Mouse (Mus musculus): ENCODE measurements around the gene Tmprss11g. TPM values are rescaled to one million over a fixed set of nuclear protein-coding genes. Genes with fewer than 3 reads are reported as not detected.

Tmprss11g gene
- polyA plus RNA-seq, 1 experiment = not detected

DNA sequence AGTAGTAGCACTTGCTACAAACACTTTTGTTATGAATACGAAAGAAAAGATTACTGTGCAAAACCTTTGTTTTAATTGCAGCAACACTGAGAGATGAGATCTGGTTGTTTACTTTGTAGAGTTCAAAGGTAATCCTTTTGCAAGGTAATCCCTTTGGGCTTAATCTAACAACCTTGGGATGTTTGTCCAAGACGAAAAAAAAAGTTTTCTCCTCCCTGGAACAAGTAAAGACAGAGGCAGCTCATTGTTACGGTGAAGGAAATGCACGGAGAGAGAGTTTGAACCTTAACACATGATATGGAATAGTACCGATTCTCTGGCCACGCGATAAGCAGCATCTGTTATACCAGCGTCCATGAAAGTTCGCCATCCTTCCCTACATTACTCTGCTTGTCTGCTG, 44.5 kb downstream of the Tmprss11g start:
- Histone ChIP-seq H3K27me3 (ENCODE audit: control insufficient read depth, insufficient read depth, low read length) (no peaks in the 10 kb centered on the region), H3K36me3 (ENCODE audit: control insufficient read depth, insufficient read depth, low read length) (no peaks in the 10 kb centered on the region), H3K4me3 (ENCODE audit: control insufficient read depth, low read depth, low read length) (no peak overlapping the region), H3K4me1 (ENCODE audit: control insufficient read depth, insufficient read depth, low read length) (no peaks in the 10 kb centered on the region), H3K27ac (ENCODE audit: control insufficient read depth, insufficient read depth, low read depth, low read length) (no peak overlapping the region)
- TF ChIP-seq POLR2A (IDR thresholded peaks at IDR 0.05; ENCODE audit: control insufficient read depth, low read depth, low read length) (no peak), CTCF (IDR thresholded peaks at IDR 0.05; ENCODE audit: control insufficient read depth, insufficient read depth, insufficient replicate concordance, low read depth, low read length) (no peak)

GRCm38 (mm10) chr5:86468890-86469289, 49.5 kb downstream of the Tmprss11g start, which contains the start of gene Tmprss11a:
Gene Tmprss11a (minus strand): TSS chr5:86468990.
- H3K36me3 ChIP-seq (ENCODE audit: control insufficient read depth, insufficient read depth, low read length) = no peaks in the 10 kb centered on the region
- H3K4me3 ChIP-seq (ENCODE audit: control insufficient read depth, low read depth, low read length) = no peak within 1 kb of the TSS
- no peak within 1 kb of the TSS for H3K27ac ChIP-seq (ENCODE audit: control insufficient read depth, insufficient read depth, low read depth, low read length)
- no peaks in the 10 kb centered on the region for H3K4me1 ChIP-seq (ENCODE audit: control insufficient read depth, insufficient read depth, low read length)
- no peaks in the 10 kb centered on the region for H3K27me3 ChIP-seq (ENCODE audit: control insufficient read depth, insufficient read depth, low read length)
- TF ChIP-seq CTCF (IDR thresholded peaks at IDR 0.05; ENCODE audit: control insufficient read depth, insufficient read depth, insufficient replicate concordance, low read depth, low read length) = no peak
- no peak for TF ChIP-seq POLR2A (IDR thresholded peaks at IDR 0.05; ENCODE audit: control insufficient read depth, low read depth, low read length)

GRCm38 (mm10) chr5:86439306-86439705, 79.1 kb downstream of the Tmprss11g start:
- no peaks in the 10 kb centered on the region for H3K36me3 ChIP-seq (ENCODE audit: control insufficient read depth, insufficient read depth, low read length)
- no peak overlapping the region for H3K27ac ChIP-seq (ENCODE audit: control insufficient read depth, insufficient read depth, low read depth, low read length)
- no peaks in the 10 kb centered on the region for H3K27me3 ChIP-seq (ENCODE audit: control insufficient read depth, insufficient read depth, low read length)
- H3K4me1 ChIP-seq (ENCODE audit: control insufficient read depth, insufficient read depth, low read length) = no peaks in the 10 kb centered on the region
- TF ChIP-seq POLR2A (IDR thresholded peaks at IDR 0.05; ENCODE audit: control insufficient read depth, low read depth, low read length) (no peak), CTCF (IDR thresholded peaks at IDR 0.05; ENCODE audit: control insufficient read depth, insufficient read depth, insufficient replicate concordance, low read depth, low read length) (no peak)
- H3K4me3 ChIP-seq (ENCODE audit: control insufficient read depth, low read depth, low read length) = no peak overlapping the region

DNA sequence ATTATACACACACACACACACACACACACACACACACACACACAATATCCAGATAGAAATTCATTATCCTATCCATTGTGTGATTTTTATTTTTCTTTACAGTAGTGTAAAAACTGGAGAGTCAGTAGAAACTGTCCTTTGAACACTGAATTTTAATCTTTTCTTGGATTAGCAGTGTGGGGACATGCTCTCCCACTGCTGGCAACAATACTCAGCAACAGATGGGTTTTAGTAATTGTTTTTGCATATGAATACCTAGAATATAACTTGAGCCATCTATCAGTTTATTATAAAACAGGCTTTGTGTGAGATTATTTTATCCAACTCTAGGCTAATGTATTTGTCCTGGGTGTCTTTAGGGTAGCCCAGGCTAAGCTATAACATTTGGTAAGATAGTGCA, 79.9 kb downstream of the Tmprss11g start:
- H3K36me3 ChIP-seq (ENCODE audit: control insufficient read depth, insufficient read depth, low read length) = no peaks in the 10 kb centered on the region
- H3K4me3 ChIP-seq (ENCODE audit: control insufficient read depth, low read depth, low read length) = no peak overlapping the region
- H3K4me1 ChIP-seq (ENCODE audit: control insufficient read depth, insufficient read depth, low read length) = no peaks in the 10 kb centered on the region
- TF ChIP-seq POLR2A (IDR thresholded peaks at IDR 0.05; ENCODE audit: control insufficient read depth, low read depth, low read length) = no peak
- no peak for TF ChIP-seq CTCF (IDR thresholded peaks at IDR 0.05; ENCODE audit: control insufficient read depth, insufficient read depth, insufficient replicate concordance, low read depth, low read length)
- no peak overlapping the region for H3K27ac ChIP-seq (ENCODE audit: control insufficient read depth, insufficient read depth, low read depth, low read length)
- H3K27me3 ChIP-seq (ENCODE audit: control insufficient read depth, insufficient read depth, low read length) = no peaks in the 10 kb centered on the region

Other genes starting within 250 kb of the Tmprss11g start
- not detected in 2 replicates for gene Tmprss11c, start 229.3 kb downstream of the Tmprss11g start, polyA plus RNA-seq (2012; rRNA removed)
- 0.40 and 0.43 TPM in 2 replicates for gene Tmprss11d, start 145.2 kb downstream of the Tmprss11g start, polyA plus RNA-seq (2012; rRNA removed)
- not detected in 2 replicates for gene Tmprss11a, start 49.6 kb downstream of the Tmprss11g start, polyA plus RNA-seq (2012; rRNA removed)
- 0.15 and 0.17 TPM in 2 replicates for gene Tmprss11f, start 113.8 kb upstream of the Tmprss11g start, polyA plus RNA-seq (2012; rRNA removed)
- 0.22 TPM in 2 replicates for gene Tmprss11b, start 157.8 kb upstream of the Tmprss11g start, polyA plus RNA-seq (2012; rRNA removed)
- 0.04 TPM in 2 replicates for gene Tmprss11e, start 227.2 kb upstream of the Tmprss11g start, polyA plus RNA-seq (2012; rRNA removed)

Data from testis, adult 2 months (tissue).